Mouse (Mus musculus): Measurements from ENCODE around the gene Tecpr1. TPM values are rescaled to one million over a fixed set of nuclear protein-coding genes. Genes with fewer than 3 reads are reported as not detected.

Tecpr1 gene
- polyA plus RNA-seq, 1 experiment from 2014 or later, result 18.4 TPM

DNA sequence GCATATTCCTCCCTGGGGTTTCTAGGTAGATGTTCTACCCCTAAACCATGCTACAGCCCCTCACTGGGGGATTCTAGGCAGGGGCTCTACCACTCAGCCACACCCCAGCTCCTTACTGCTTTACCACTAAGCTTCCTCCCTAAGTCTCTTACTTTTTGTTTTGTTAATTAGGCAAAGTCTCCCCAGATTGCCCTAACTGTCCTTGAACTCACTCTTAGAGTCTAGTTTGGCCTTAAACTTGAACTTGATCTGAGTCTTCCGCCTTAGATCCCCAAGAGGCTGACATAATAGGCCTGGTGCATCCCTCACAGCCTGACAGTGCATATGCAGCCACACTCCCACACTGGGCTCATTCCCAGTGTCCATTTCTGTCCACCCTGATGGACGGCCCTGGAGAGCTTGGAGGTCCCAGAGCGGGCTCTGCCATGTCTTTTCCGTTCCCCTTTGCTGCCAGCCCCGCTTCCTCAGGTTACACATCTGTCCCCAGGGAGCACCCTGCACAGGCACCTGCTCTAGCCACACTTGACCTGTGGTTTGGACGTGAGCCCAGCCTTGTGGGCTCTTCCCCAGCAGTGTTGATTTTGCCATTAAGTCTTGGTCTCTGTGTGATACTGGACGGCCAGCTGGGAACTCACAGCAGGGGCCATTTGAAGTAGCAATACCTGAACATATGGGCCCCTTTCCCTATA, 39.6 kb downstream of the Tecpr1 start:
- no peak overlapping the region for H3K4me3 ChIP-seq (ENCODE audit: low read depth, low read length)
- H3K4me2 ChIP-seq (ENCODE audit: low read depth), result no peak overlapping the region
- no peak overlapping the region for H3K9ac ChIP-seq (ENCODE audit: low read length)
- DNase-seq (ENCODE audit: low spot score), result no peak
- no peak for ATAC-seq (ENCODE audit: insufficient read depth, low FRiP score, low TSS enrichment)
- WGBS, result 83% methylated on average over 7 of the region's 7 CpGs
- no peaks in the 10 kb centered on the region for H3K9me3 ChIP-seq (ENCODE audit: control insufficient read depth, low read length)
- no peaks in the 10 kb centered on the region for H3K27me3 ChIP-seq (ENCODE audit: control insufficient read depth, insufficient read depth, low read length)
- H3K4me1 ChIP-seq (ENCODE audit: control insufficient read depth, insufficient read depth, low read length), result no peaks in the 10 kb centered on the region
- no peak overlapping the region for H3K27ac ChIP-seq (ENCODE audit: low read depth, low read length)
- H3K36me3 ChIP-seq (ENCODE audit: control insufficient read depth, insufficient read depth, low read length), result peaks cover 4% of the 10 kb centered on the region

DNA sequence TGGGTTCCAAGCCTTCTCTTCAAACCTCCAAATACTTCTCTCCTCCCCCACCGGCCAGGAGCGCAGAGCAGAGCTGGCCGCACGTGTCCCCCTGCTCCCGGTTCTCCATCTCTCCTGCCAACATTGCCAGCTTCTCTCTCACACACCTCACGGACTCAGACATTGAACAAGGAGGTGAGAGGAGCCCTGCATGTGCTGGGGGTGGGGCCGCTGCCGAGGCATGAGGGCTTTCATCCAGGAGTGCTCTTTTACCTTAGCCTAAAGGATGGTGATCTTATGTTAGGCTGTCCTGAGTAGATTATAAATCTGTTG, 40.2 kb downstream of the Tecpr1 start:
- WGBS, result 82% methylated on average over 8 of the region's 8 CpGs
- H3K4me3 ChIP-seq (ENCODE audit: low read depth, low read length), result no peak overlapping the region
- no peak for ATAC-seq (ENCODE audit: insufficient read depth, low FRiP score, low TSS enrichment)
- H3K27ac ChIP-seq (ENCODE audit: low read depth, low read length), result no peak overlapping the region
- DNase-seq (ENCODE audit: low spot score), result no peak
- H3K36me3 ChIP-seq (ENCODE audit: control insufficient read depth, insufficient read depth, low read length), result peaks cover 4% of the 10 kb centered on the region
- H3K4me1 ChIP-seq (ENCODE audit: control insufficient read depth, insufficient read depth, low read length), result no peaks in the 10 kb centered on the region
- no peak overlapping the region for H3K4me2 ChIP-seq (ENCODE audit: low read depth)
- H3K9me3 ChIP-seq (ENCODE audit: control insufficient read depth, low read length), result no peaks in the 10 kb centered on the region
- H3K9ac ChIP-seq (ENCODE audit: low read length), result no peak overlapping the region
- no peaks in the 10 kb centered on the region for H3K27me3 ChIP-seq (ENCODE audit: control insufficient read depth, insufficient read depth, low read length)

DNA sequence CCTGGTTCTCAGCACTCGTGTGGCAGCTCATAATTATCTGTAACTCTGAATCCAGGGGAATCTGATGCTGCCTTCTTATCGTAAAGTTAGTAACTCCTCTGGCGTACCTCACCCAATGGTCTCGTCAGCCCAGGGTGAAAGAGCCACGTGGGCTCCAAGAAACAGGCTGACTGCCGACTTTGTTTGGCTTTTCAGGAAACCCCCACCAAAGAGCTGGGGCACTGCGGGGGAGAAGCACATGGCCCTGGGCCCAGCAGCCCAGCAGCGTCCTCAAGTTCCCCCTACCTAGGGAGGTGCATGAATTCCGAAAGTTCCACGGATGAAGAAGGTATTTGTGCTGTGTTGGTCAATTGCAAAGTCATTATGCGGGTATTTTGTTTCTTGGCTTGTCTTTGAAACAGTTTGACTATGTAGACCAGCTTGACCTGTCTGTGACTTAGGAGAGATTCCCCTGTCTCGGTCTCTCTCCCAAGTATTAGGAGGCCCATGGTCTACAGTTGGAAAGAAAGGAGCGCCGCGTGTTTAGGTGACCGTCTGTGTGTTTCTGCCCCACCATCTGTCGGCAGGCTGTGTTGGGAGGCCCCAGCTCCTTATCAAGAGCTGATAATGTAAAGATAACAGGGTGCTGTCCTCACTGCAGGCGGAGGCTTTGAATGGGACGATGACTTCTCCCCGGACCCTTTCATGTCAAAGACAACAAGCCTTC, 40.7 kb downstream of the Tecpr1 start:
- Histone ChIP-seq H3K9ac (ENCODE audit: low read length) (no peak overlapping the region), H3K36me3 (ENCODE audit: control insufficient read depth, insufficient read depth, low read length) (peaks cover 4% of the 10 kb centered on the region), H3K27ac (ENCODE audit: low read depth, low read length) (no peak overlapping the region), H3K4me2 (ENCODE audit: low read depth) (no peak overlapping the region), H3K27me3 (ENCODE audit: control insufficient read depth, insufficient read depth, low read length) (no peaks in the 10 kb centered on the region), H3K9me3 (ENCODE audit: control insufficient read depth, low read length) (no peaks in the 10 kb centered on the region), H3K4me1 (ENCODE audit: control insufficient read depth, insufficient read depth, low read length) (no peaks in the 10 kb centered on the region), H3K4me3 (ENCODE audit: low read depth, low read length) (no peak overlapping the region)
- WGBS, result 84% methylated on average over 20 of the region's 20 CpGs
- DNase-seq (ENCODE audit: low spot score) (no peak), ATAC-seq (ENCODE audit: insufficient read depth, low FRiP score, low TSS enrichment) (no peak)

DNA sequence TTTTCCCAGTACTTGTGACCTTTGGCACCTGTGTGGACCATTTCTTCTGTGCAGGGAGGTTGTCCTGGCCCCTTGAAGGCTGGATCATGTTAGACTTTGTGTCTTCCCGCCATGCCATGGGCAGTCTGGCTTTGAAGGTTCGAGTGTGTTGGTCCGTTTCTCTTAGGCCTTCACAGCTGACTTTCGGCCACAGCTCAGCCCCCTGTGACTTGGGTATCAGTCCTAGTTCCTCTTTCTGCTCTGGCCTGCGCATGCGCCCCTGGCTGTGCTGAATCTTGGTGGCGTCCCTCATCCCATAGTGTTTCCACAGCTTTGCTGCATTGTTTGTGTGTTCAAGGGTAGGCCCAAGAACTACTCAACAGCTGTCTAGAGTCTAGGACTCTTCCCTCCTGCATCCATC, 42.2 kb downstream of the Tecpr1 start:
- Histone ChIP-seq H3K27ac (ENCODE audit: low read depth, low read length) (no peak overlapping the region), H3K9ac (ENCODE audit: low read length) (no peak overlapping the region), H3K36me3 (ENCODE audit: control insufficient read depth, insufficient read depth, low read length) (peaks cover 4% of the 10 kb centered on the region), H3K27me3 (ENCODE audit: control insufficient read depth, insufficient read depth, low read length) (no peaks in the 10 kb centered on the region), H3K4me2 (ENCODE audit: low read depth) (no peak overlapping the region), H3K4me1 (ENCODE audit: control insufficient read depth, insufficient read depth, low read length) (no peaks in the 10 kb centered on the region), H3K4me3 (ENCODE audit: low read depth, low read length) (no peak overlapping the region), H3K9me3 (ENCODE audit: control insufficient read depth, low read length) (no peaks in the 10 kb centered on the region)
- ATAC-seq (ENCODE audit: insufficient read depth, low FRiP score, low TSS enrichment) (no peak), DNase-seq (ENCODE audit: low spot score) (no peak)
- WGBS, result 95% methylated on average over 7 of the region's 7 CpGs

DNA sequence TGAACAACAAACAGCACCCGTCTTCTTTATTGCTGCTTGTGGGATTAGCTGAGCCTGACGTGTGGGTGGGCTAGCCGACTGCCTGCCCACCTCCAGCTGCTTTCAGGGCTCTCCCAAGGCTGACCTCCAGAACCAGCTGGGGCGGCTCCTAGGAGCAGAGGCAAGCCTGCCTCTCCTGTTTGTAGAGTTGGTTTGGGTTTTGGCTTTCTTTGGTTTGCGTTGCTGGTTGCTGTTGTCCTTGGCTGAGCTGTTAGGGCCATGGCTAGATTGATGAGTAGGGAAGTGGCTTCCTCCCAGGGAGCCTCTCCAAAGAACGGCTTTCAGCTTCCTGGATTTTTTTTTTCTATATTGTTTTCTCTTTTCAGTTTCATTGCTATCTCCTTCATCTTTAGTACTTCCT, 45.2 kb downstream of the Tecpr1 start:
- H3K27ac ChIP-seq (ENCODE audit: low read depth, low read length), result no peak overlapping the region
- no peak overlapping the region for H3K9ac ChIP-seq (ENCODE audit: low read length)
- H3K4me2 ChIP-seq (ENCODE audit: low read depth), result no peak overlapping the region
- 58% methylated on average over 6 of the region's 6 CpGs for WGBS
- no peaks in the 10 kb centered on the region for H3K4me1 ChIP-seq (ENCODE audit: control insufficient read depth, insufficient read depth, low read length)
- peaks cover 6% of the 10 kb centered on the region; the same call in 1 of the 2 replicates for H3K36me3 ChIP-seq (ENCODE audit: control insufficient read depth, insufficient read depth, low read length)
- H3K4me3 ChIP-seq (ENCODE audit: low read depth, low read length), result no peak overlapping the region
- H3K9me3 ChIP-seq (ENCODE audit: control insufficient read depth, low read length), result no peaks in the 10 kb centered on the region
- ATAC-seq (ENCODE audit: insufficient read depth, low FRiP score, low TSS enrichment) (no peak), DNase-seq (ENCODE audit: low spot score) (no peak)
- H3K27me3 ChIP-seq (ENCODE audit: control insufficient read depth, insufficient read depth, low read length), result no peaks in the 10 kb centered on the region

DNA sequence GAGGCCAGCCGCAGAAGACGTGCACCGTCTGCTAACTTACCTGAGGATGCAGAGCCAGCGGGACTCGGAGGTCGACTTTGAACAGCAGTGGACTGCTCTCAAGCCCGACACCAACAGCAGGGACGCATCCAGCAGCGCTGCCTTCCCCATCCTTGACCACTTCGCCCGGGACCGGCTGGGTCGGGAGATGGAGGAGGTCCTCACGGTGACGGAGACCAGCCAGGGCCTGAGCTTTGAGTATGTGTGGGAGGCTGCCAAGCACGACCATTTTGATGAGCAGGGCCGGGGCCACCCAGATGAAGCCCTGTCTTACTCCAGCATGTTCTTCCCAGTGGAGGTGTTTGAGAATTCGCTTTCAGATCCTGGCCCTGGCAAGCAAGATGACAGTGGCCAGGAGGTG, 49.8 kb downstream of the Tecpr1 start:
- H3K36me3 ChIP-seq (ENCODE audit: control insufficient read depth, insufficient read depth, low read length), result peaks cover 6% of the 10 kb centered on the region; the same call in 1 of the 2 replicates
- WGBS, result 94% methylated on average over 18 of the region's 18 CpGs

DNA sequence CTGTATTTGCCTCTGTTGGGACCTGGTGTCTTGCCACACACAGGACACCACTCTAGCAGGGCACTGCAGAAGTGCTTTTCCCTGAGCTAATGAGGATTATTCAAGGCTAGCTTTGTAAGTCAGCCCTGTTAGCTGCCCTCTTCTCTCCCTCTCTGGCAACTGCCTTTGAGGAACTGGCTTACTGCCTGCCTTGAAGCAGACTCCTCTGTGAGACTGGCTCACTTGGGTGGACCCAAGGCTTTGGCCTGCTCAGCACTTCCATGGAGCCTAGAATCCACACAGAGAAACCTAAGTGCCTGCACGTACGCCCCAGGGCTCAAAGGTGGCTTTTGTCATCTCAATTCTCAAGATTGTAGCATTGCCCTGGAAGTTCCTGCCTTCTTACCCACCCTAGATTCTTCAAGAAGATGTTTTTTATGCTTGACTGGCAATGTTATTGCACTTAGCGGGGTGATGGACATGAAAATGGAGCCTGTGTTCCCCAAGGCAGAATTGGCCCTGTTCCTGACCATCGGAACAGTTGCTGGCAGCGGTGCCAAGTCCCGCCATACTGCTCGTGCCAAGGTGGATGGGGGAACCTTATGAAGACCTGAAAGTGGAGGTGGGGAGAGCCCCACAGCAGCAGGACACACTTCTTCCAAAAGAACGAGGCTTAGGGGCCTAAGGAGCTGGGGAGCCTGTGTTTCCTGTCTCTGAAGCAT, 54.0 kb downstream of the Tecpr1 start:
- Histone ChIP-seq H3K9me3 (ENCODE audit: control insufficient read depth, low read length) (no peaks in the 10 kb centered on the region), H3K4me1 (ENCODE audit: control insufficient read depth, insufficient read depth, low read length) (no peaks in the 10 kb centered on the region), H3K27ac (ENCODE audit: low read depth, low read length) (no peak overlapping the region), H3K9ac (ENCODE audit: low read length) (no peak overlapping the region), H3K36me3 (ENCODE audit: control insufficient read depth, insufficient read depth, low read length) (peaks cover 2% of the 10 kb centered on the region), H3K4me3 (ENCODE audit: low read depth, low read length) (no peak overlapping the region), H3K27me3 (ENCODE audit: control insufficient read depth, insufficient read depth, low read length) (no peaks in the 10 kb centered on the region), H3K4me2 (ENCODE audit: low read depth) (no peak overlapping the region)
- no peak for DNase-seq (ENCODE audit: low spot score)
- no peak for ATAC-seq (ENCODE audit: insufficient read depth, low FRiP score, low TSS enrichment)
- 92% methylated on average over 8 of the region's 8 CpGs for WGBS

More for the DNA sequence above, 49.8 kb downstream of the Tecpr1 start:
- Histone ChIP-seq H3K4me1 (ENCODE audit: control insufficient read depth, insufficient read depth, low read length) (no peaks in the 10 kb centered on the region), H3K4me2 (ENCODE audit: low read depth) (no peak overlapping the region), H3K4me3 (ENCODE audit: low read depth, low read length) (no peak overlapping the region), H3K27ac (ENCODE audit: low read depth, low read length) (no peak overlapping the region), H3K9ac (ENCODE audit: low read length) (no peak overlapping the region), H3K27me3 (ENCODE audit: control insufficient read depth, insufficient read depth, low read length) (no peaks in the 10 kb centered on the region), H3K9me3 (ENCODE audit: control insufficient read depth, low read length) (no peaks in the 10 kb centered on the region)
- no peak for ATAC-seq (ENCODE audit: insufficient read depth, low FRiP score, low TSS enrichment)
- DNase-seq (ENCODE audit: low spot score), result no peak

DNA sequence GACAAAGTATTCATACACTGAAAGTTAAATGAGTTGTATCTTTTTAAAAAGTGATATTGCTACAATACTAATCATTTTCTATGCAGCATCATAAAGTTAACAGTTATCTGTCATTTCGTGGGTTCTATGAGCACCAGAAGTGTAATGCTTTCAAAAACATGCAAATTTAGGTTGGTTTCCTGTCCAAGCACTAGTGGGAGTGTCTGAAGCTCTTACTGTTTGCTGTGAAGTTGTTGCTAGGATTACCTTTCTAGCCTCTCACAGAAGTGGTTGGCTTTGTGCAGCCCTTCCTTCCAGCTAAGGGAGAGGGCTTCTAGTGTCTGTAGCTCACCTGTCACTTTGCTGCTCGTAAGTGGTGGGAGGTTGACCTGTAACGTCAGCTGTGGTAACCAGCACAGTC, 57.7 kb downstream of the Tecpr1 start:
- 89% methylated on average over 3 of the region's 3 CpGs for WGBS
- Histone ChIP-seq H3K4me1 (ENCODE audit: control insufficient read depth, insufficient read depth, low read length) (no peaks in the 10 kb centered on the region), H3K27me3 (ENCODE audit: control insufficient read depth, insufficient read depth, low read length) (no peaks in the 10 kb centered on the region), H3K9ac (ENCODE audit: low read length) (no peak overlapping the region), H3K27ac (ENCODE audit: low read depth, low read length) (no peak overlapping the region), H3K4me2 (ENCODE audit: low read depth) (no peak overlapping the region), H3K36me3 (ENCODE audit: control insufficient read depth, insufficient read depth, low read length) (peaks cover 6% of the 10 kb centered on the region), H3K4me3 (ENCODE audit: low read depth, low read length) (no peak overlapping the region), H3K9me3 (ENCODE audit: control insufficient read depth, low read length) (no peaks in the 10 kb centered on the region)
- ATAC-seq (ENCODE audit: insufficient read depth, low FRiP score, low TSS enrichment), result no peak
- no peak for DNase-seq (ENCODE audit: low spot score)

Data from neural tube, embryonic 11.5 days (tissue).